Mouse (Mus musculus): ENCODE results near the gene Cenpp. TPM values are rescaled to one million over a fixed set of nuclear protein-coding genes. Genes with fewer than 3 reads are reported as not detected.
"Not testable (repeated sequence)": the region's sequence is repeated elsewhere in the genome, so short reads cannot be mapped to it uniquely, and the experiment has no call there.

Gene Cenpp
- total RNA-seq, 2 experiments from 2014 or later: 0.86 to 1.7 TPM

- intact Hi-C loops (cut with DNase I): no loop called here
Observed at GRCm38 (mm10) chr13:49617021-49617420, 35.6 kb downstream of the Cenpp start.

GRCm38 (mm10) chr13:49608589-49609322 is 43.8 kb downstream of the Cenpp start:
- intact Hi-C loops (cut with DNase I): no loop called here
- DNase-seq: no peak

More at GRCm38 (mm10) chr13:49617021-49617420, 35.6 kb downstream of the Cenpp start:
- no peak for DNase-seq

GRCm38 (mm10) chr13:49607714-49608113 is 44.9 kb downstream of the Cenpp start, which contains the start of gene Ogn:
Ogn (plus strand) TSS chr13:49608046.
- DNase-seq: peak in 1 of 2 experiments; percentile 35
- intact Hi-C loops (cut with DNase I): no loop called here

GRCm38 (mm10) chr13:49603603-49604002 is 49.0 kb downstream of the Cenpp start:
- intact Hi-C loops (cut with DNase I): no loop called here
- no peak for DNase-seq

GRCm38 (mm10) chr13:49602541-49602940 is 50.0 kb downstream of the Cenpp start:
- DNase-seq; intact Hi-C loops (cut with DNase I): not testable (repeated sequence)

- DNase-seq: no peak
- intact Hi-C loops (cut with DNase I): no loop called here
Observed at GRCm38 (mm10) chr13:49586062-49586461, 66.5 kb downstream of the Cenpp start.

- intact Hi-C loops (cut with DNase I): no loop called here
- DNase-seq: peak; percentile 21 to 52
Observed at GRCm38 (mm10) chr13:49584307-49585005, 68.1 kb downstream of the Cenpp start.

- DNase-seq: no peak
- intact Hi-C loops (cut with DNase I): no loop called here
Observed at GRCm38 (mm10) chr13:49583859-49584258, 68.7 kb downstream of the Cenpp start.

- intact Hi-C loops (cut with DNase I): no loop called here
- no peak for DNase-seq
Observed at GRCm38 (mm10) chr13:49581541-49582530, 70.7 kb downstream of the Cenpp start, which contains the start of gene Omd. Omd (plus strand) TSS chr13:49582462.

- no peak for DNase-seq
- intact Hi-C loops (cut with DNase I): no loop called here
Observed at GRCm38 (mm10) chr13:49571418-49571817, 81.2 kb downstream of the Cenpp start.

GRCm38 (mm10) chr13:49570371-49570770 is 82.2 kb downstream of the Cenpp start:
- DNase-seq: no peak
- intact Hi-C loops (cut with DNase I): no loop called here

- DNase-seq: no peak
- intact Hi-C loops (cut with DNase I): loop anchor here (5.0 kb wide), 1 partner anchor 117 kb away; no protein-coding TSS in a partner anchor
Observed at GRCm38 (mm10) chr13:49564347-49564746, 88.2 kb downstream of the Cenpp start.

- intact Hi-C loops (cut with DNase I): loop anchor here (5.0 kb wide), 1 partner anchor 114 kb away; no protein-coding TSS in a partner anchor
Observed at GRCm38 (mm10) chr13:49560886-49561285, 91.7 kb downstream of the Cenpp start.

GRCm38 (mm10) chr13:49559185-49559584 is 93.4 kb downstream of the Cenpp start:
- peak in 1 of 2 experiments; percentile 39 for DNase-seq
- intact Hi-C loops (cut with DNase I): no loop called here

More at GRCm38 (mm10) chr13:49560886-49561285, 91.7 kb downstream of the Cenpp start:
- DNase-seq: no peak

GRCm38 (mm10) chr13:49556924-49557323 is 95.7 kb downstream of the Cenpp start:
- no peak for DNase-seq

GRCm38 (mm10) chr13:49556203-49556602 is 96.4 kb downstream of the Cenpp start:
- DNase-seq: no peak
- intact Hi-C loops (cut with DNase I): no loop called here

More at GRCm38 (mm10) chr13:49556924-49557323, 95.7 kb downstream of the Cenpp start:
- intact Hi-C loops (cut with DNase I): no loop called here

- DNase-seq: no peak
- intact Hi-C loops (cut with DNase I): no loop called here
Observed at GRCm38 (mm10) chr13:49554519-49554918, 98.1 kb downstream of the Cenpp start.

- DNase-seq: no peak
- intact Hi-C loops (cut with DNase I): no loop called here
Observed at GRCm38 (mm10) chr13:49549616-49550015, 103.0 kb downstream of the Cenpp start.

GRCm38 (mm10) chr13:49547563-49548150 is 104.9 kb downstream of the Cenpp start:
- DNase-seq: no peak
- intact Hi-C loops (cut with DNase I): no loop called here

- intact Hi-C loops (cut with DNase I): no loop called here
- no peak for DNase-seq
Observed at GRCm38 (mm10) chr13:49546517-49546916, 106.1 kb downstream of the Cenpp start.

All from gastrocnemius, postnatal 36 days (tissue).